Mouse (Mus musculus) urinary bladder, postnatal 25 days (tissue): Measurements from ENCODE around the gene Gm36210.
A peak's percentile ranks its signal among the peaks of the same experiment; 100 is the strongest.

Experiments
- DNase-seq: peaks from one replicate; pipeline ENCODE4 v3.0.0; 2022; ENCODE audit warnings: low spot score

Gene Gm36210

GRCm38 (mm10) chr7:4906466-4906950 is at the start of gene Gm36210:
Gene Gm36210 (minus strand): TSS chr7:4906516.
- DNase-seq, result no peak

GRCm38 (mm10) chr7:4953815-4954445 is 47.6 kb upstream of the Gm36210 start:
- no peak for DNase-seq

- no peak for DNase-seq
Observed at GRCm38 (mm10) chr7:4950561-4951342, 44.4 kb upstream of the Gm36210 start.

- DNase-seq, result no peak
Observed at GRCm38 (mm10) chr7:4948386-4948785, 42.1 kb upstream of the Gm36210 start.

- peak; percentile 28 for DNase-seq
Observed at GRCm38 (mm10) chr7:4947855-4948254, 41.5 kb upstream of the Gm36210 start.

GRCm38 (mm10) chr7:4943223-4943815 is 37.0 kb upstream of the Gm36210 start:
- peak; percentile 96 for DNase-seq

GRCm38 (mm10) chr7:4942673-4943072 is 36.4 kb upstream of the Gm36210 start:
- DNase-seq, result no peak

- DNase-seq, result peak; percentile 84
Observed at GRCm38 (mm10) chr7:4940068-4940479, 33.8 kb upstream of the Gm36210 start.

- peak; percentile 72 for DNase-seq
Observed at GRCm38 (mm10) chr7:4938456-4938855, 32.1 kb upstream of the Gm36210 start.

GRCm38 (mm10) chr7:4937392-4937791 is 31.1 kb upstream of the Gm36210 start:
- no peak for DNase-seq

- no peak for DNase-seq
Observed at GRCm38 (mm10) chr7:4936832-4937231, 30.5 kb upstream of the Gm36210 start.

- no peak for DNase-seq
Observed at GRCm38 (mm10) chr7:4934160-4934914, 28.0 kb upstream of the Gm36210 start.

GRCm38 (mm10) chr7:4933103-4933502 is 26.8 kb upstream of the Gm36210 start:
- DNase-seq, result no peak

GRCm38 (mm10) chr7:4928323-4928722 is 22.0 kb upstream of the Gm36210 start:
- no peak for DNase-seq

- DNase-seq, result no peak
Observed at GRCm38 (mm10) chr7:4927711-4928110, 21.4 kb upstream of the Gm36210 start.

- DNase-seq, result no peak
Observed at GRCm38 (mm10) chr7:4926849-4927248, 20.5 kb upstream of the Gm36210 start.

- DNase-seq, result peak; percentile 23
Observed at GRCm38 (mm10) chr7:4925441-4926381, 19.4 kb upstream of the Gm36210 start, which contains the start of gene Ssc5d. Gene Ssc5d (plus strand): TSS chr7:4925785.

- DNase-seq, result no peak
Observed at GRCm38 (mm10) chr7:4924891-4925301, 18.6 kb upstream of the Gm36210 start.

- no peak for DNase-seq
Observed at GRCm38 (mm10) chr7:4924483-4924882, 18.2 kb upstream of the Gm36210 start.

GRCm38 (mm10) chr7:4923586-4924364 is 17.5 kb upstream of the Gm36210 start:
- DNase-seq, result peak; percentile 36
